Mouse (Mus musculus): ENCODE results near the gene Evpl. TPM values are rescaled to one million over a fixed set of nuclear protein-coding genes. Genes with fewer than 3 reads are reported as not detected.

Gene Evpl
- polyA plus RNA-seq, 1 experiment = not detected

GRCm38 (mm10) chr11:116244580-116244979 is 6.7 kb upstream of the Evpl start:
- Histone ChIP-seq H3K4me1 (ENCODE audit: control insufficient read depth, insufficient read depth, low read length) (no peaks in the 10 kb centered on the region), H3K4me3 (ENCODE audit: insufficient read depth, low read depth, low read length) (no peak overlapping the region), H3K27ac (ENCODE audit: insufficient read depth, low read depth, low read length) (no peak overlapping the region)
- TF ChIP-seq CTCF (IDR thresholded peaks at IDR 0.05; ENCODE audit: insufficient read depth, low read depth, low read length) (no peak), POLR2A (IDR thresholded peaks at IDR 0.05; ENCODE audit: insufficient read depth, low read depth, low read length) (no peak)
- WGBS = 91% methylated on average over 8 of the region's 8 CpGs

DNA sequence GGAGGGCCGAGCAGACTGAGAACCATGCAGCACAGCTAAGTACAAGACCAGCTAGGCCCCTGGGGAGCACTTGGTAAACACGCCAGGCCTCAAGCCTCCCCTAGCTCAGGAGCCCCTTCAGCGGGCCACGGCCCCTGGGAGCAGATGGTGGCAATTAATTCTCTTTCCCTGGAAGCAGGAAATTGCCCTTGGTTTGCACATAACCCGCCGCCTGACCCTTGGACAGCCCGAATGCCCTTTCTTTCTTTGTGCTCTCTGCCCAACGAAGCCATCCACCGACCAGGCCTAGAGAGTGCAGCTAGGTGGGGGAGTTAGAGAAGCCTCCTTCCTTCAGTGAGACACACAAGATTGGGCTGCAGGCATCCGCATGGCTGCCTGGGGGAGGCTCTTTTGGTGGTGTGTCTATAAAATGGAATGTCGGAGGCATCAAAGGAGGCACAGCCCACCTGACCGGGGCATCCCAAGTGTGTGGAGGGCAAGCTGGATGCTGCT is 3.9 kb upstream of the Evpl start:
- WGBS = 73% methylated on average over 12 of the region's 12 CpGs
- Histone ChIP-seq H3K4me1 (ENCODE audit: control insufficient read depth, insufficient read depth, low read length) (no peaks in the 10 kb centered on the region), H3K27ac (ENCODE audit: insufficient read depth, low read depth, low read length) (no peak overlapping the region), H3K4me3 (ENCODE audit: insufficient read depth, low read depth, low read length) (no peak overlapping the region)
- TF ChIP-seq POLR2A (IDR thresholded peaks at IDR 0.05; ENCODE audit: insufficient read depth, low read depth, low read length) (no peak; the same call in 1 of the 2 replicates), CTCF (IDR thresholded peaks at IDR 0.05; ENCODE audit: insufficient read depth, low read depth, low read length) (no peak)

- no peak overlapping the region for H3K27ac ChIP-seq (ENCODE audit: insufficient read depth, low read depth, low read length)
- TF ChIP-seq POLR2A (IDR thresholded peaks at IDR 0.05; ENCODE audit: insufficient read depth, low read depth, low read length) (no peak), CTCF (IDR thresholded peaks at IDR 0.05; ENCODE audit: insufficient read depth, low read depth, low read length) (no peak)
- 45% methylated on average over 7 of the region's 7 CpGs for WGBS
- no peaks in the 10 kb centered on the region for H3K4me1 ChIP-seq (ENCODE audit: control insufficient read depth, insufficient read depth, low read length)
- H3K4me3 ChIP-seq (ENCODE audit: insufficient read depth, low read depth, low read length) = no peak overlapping the region
Observed at GRCm38 (mm10) chr11:116239797-116240196, 1.9 kb upstream of the Evpl start.

DNA sequence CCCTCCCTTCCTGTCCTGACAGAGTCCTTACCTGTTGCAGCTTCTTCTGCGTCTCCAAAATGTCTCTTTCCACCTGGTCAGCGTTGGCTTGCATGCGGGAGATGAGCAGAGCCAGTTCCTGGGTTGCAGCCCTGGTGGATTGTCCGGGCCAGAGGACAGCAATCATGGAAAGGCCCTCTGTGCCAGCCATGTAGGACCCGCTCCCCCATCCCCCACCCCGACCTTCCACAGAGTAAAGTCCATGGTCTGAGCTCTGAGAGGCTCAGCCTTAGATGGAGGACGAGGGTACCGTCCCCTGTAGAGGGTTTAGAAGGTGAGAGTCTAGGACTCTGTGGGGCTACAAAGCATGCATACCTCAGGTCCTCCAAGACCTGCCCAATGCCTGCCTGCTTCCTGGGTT is 3.0 kb downstream of the Evpl start:
- peaks cover 7% of the 10 kb centered on the region for H3K4me1 ChIP-seq (ENCODE audit: control insufficient read depth, insufficient read depth, low read length)
- H3K27ac ChIP-seq (ENCODE audit: insufficient read depth, low read depth, low read length) = no peak overlapping the region
- no peak for TF ChIP-seq CTCF (IDR thresholded peaks at IDR 0.05; ENCODE audit: insufficient read depth, low read depth, low read length)
- no peak for TF ChIP-seq POLR2A (IDR thresholded peaks at IDR 0.05; ENCODE audit: insufficient read depth, low read depth, low read length)
- no peak overlapping the region for H3K4me3 ChIP-seq (ENCODE audit: insufficient read depth, low read depth, low read length)
- WGBS = 90% methylated on average over 8 of the region's 8 CpGs

- TF ChIP-seq CTCF (IDR thresholded peaks at IDR 0.05; ENCODE audit: insufficient read depth, low read depth, low read length) = no peak
- whole genome bisulfite sequencing = 25% methylated on average over 17 of the region's 17 CpGs
- Histone ChIP-seq H3K4me3 (ENCODE audit: insufficient read depth, low read depth, low read length) (peak overlapping the region; percentile 32), H3K27ac (ENCODE audit: insufficient read depth, low read depth, low read length) (no peak overlapping the region), H3K4me1 (ENCODE audit: control insufficient read depth, insufficient read depth, low read length) (peaks cover 7% of the 10 kb centered on the region)
Observed at GRCm38 (mm10) chr11:116232427-116232826, 5.5 kb downstream of the Evpl start.

- Histone ChIP-seq H3K27ac (ENCODE audit: insufficient read depth, low read depth, low read length) (no peak overlapping the region), H3K4me1 (ENCODE audit: control insufficient read depth, insufficient read depth, low read length) (peaks cover 7% of the 10 kb centered on the region), H3K4me3 (ENCODE audit: insufficient read depth, low read depth, low read length) (no peak overlapping the region)
- WGBS = 84% methylated on average over 4 of the region's 4 CpGs
- no peak for TF ChIP-seq POLR2A (IDR thresholded peaks at IDR 0.05; ENCODE audit: insufficient read depth, low read depth, low read length)
- no peak for TF ChIP-seq CTCF (IDR thresholded peaks at IDR 0.05; ENCODE audit: insufficient read depth, low read depth, low read length)
Observed at GRCm38 (mm10) chr11:116228699-116229098, 9.2 kb downstream of the Evpl start.

DNA sequence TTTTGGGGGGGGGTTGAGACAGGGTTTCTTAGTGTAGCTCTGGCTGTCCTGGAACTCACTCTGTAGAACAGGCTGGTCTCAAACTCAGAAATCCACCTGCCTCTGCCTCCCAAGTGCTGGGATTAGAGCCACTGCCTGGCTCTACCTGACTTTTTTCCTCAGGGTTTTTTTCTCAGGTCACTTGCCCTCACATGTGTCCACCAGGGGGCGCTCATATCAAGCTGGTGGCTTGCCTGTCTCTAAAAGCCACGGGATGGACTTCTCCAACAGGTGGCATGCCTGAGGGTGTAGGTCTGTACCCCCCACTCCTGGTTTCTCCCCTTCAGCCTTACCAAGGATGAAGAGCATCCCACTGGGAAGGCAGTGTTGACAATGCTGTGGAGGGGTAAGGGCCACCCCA is 11.5 kb downstream of the Evpl start:
- Histone ChIP-seq H3K4me1 (ENCODE audit: control insufficient read depth, insufficient read depth, low read length) (peaks cover 19% of the 10 kb centered on the region), H3K27ac (ENCODE audit: insufficient read depth, low read depth, low read length) (no peak overlapping the region), H3K4me3 (ENCODE audit: insufficient read depth, low read depth, low read length) (no peak overlapping the region)
- TF ChIP-seq POLR2A (IDR thresholded peaks at IDR 0.05; ENCODE audit: insufficient read depth, low read depth, low read length) (no peak), CTCF (IDR thresholded peaks at IDR 0.05; ENCODE audit: insufficient read depth, low read depth, low read length) (peak; percentile 60)
- 0% methylated on average over 2 of the region's 2 CpGs for WGBS

DNA sequence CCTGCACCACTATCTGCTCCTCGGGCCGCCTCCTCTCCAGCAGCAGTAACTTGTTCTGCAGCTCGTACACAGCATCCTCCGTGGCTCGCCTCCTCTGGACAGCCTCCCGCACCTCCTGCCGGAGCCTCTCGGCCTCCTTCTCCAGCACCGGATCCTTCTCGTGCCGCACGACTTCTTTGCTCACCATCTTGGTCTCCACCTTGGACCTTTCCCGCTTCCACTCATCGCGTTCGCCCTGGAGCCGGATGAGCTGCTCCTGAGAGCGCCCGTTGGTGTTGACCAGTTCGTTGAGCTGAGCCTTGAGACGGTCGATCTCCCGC is 15.2 kb downstream of the Evpl start:
- TF ChIP-seq CTCF (IDR thresholded peaks at IDR 0.05; ENCODE audit: insufficient read depth, low read depth, low read length) (no peak), POLR2A (IDR thresholded peaks at IDR 0.05; ENCODE audit: insufficient read depth, low read depth, low read length) (no peak)
- H3K4me3 ChIP-seq (ENCODE audit: insufficient read depth, low read depth, low read length) = peak overlapping the region; percentile 23
- H3K4me1 ChIP-seq (ENCODE audit: control insufficient read depth, insufficient read depth, low read length) = peaks cover 22% of the 10 kb centered on the region
- WGBS = 31% methylated on average over 23 of the region's 23 CpGs
- H3K27ac ChIP-seq (ENCODE audit: insufficient read depth, low read depth, low read length) = no peak overlapping the region

GRCm38 (mm10) chr11:116221931-116222739 is 15.7 kb downstream of the Evpl start:
- Histone ChIP-seq H3K4me1 (ENCODE audit: control insufficient read depth, insufficient read depth, low read length) (peaks cover 22% of the 10 kb centered on the region), H3K27ac (ENCODE audit: insufficient read depth, low read depth, low read length) (no peak overlapping the region), H3K4me3 (ENCODE audit: insufficient read depth, low read depth, low read length) (peak overlapping the region; percentile 23)
- TF ChIP-seq CTCF (IDR thresholded peaks at IDR 0.05; ENCODE audit: insufficient read depth, low read depth, low read length) (no peak), POLR2A (IDR thresholded peaks at IDR 0.05; ENCODE audit: insufficient read depth, low read depth, low read length) (no peak)
- 21% methylated on average over 53 of the region's 53 CpGs for WGBS

Measured in olfactory bulb, adult 2 months (tissue).